Mouse (Mus musculus) ES-E14 (cell line): ENCODE results near the gene Klf6. TPM values are rescaled to one million over a fixed set of nuclear protein-coding genes. Genes with fewer than 3 reads are reported as not detected.

Source experiments
- DNase-seq: peaks from one replicate; pipeline ENCODE4 v3.0.0-alpha.2; 2013; ENCODE audit warnings: low read depth, low spot score
- H3K27ac ChIP-seq: 2 replicates; pipeline ENCODE4 v1.5.1; 2012; ENCODE audit warnings: low read depth, mild to moderate bottlenecking, low read length, moderate library complexity, mixed read lengths; ENCODE audit not compliant: poor library complexity, insufficient read depth, severe bottlenecking
- H3K36me3 ChIP-seq: 2 replicates; pipeline ENCODE4 v1.6.1; 2012; ENCODE audit warnings: mild to moderate bottlenecking, low read length, moderate library complexity, mixed read lengths; ENCODE audit not compliant: control insufficient read depth, poor library complexity, insufficient read depth, severe bottlenecking
- H3K4me1 ChIP-seq, 2 experiments: fragments of 150-350 bp in 1 of 2; sonication (generic) in 1 of 2; 2 replicates each; pipeline ENCODE4 v1.6.1; 2012; ENCODE audit warnings: low read length in 2 of 2, mild to moderate bottlenecking in 1 of 2, mixed read lengths in 1 of 2; ENCODE audit not compliant: control insufficient read depth in 2 of 2, insufficient read depth in 2 of 2, poor library complexity in 1 of 2
- H3K4me3 ChIP-seq, 2 experiments: fragments of 150-350 bp in 1 of 2; sonication (generic) in 1 of 2; 2 replicates each; pipeline ENCODE4 v1.5.1; 2012; ENCODE audit warnings: low read length in 2 of 2, low read depth in 1 of 2, mild to moderate bottlenecking in 1 of 2, mixed read lengths in 1 of 2; ENCODE audit not compliant: insufficient read depth in 1 of 2, poor library complexity in 1 of 2, severe bottlenecking in 1 of 2
- H3K9ac ChIP-seq: 2 replicates; pipeline ENCODE4 v1.6.1; 2012; ENCODE audit warnings: low read depth, mild to moderate bottlenecking, low read length, mixed read lengths; ENCODE audit not compliant: poor library complexity, insufficient read depth, severe bottlenecking
- H3K9me3 ChIP-seq: fragments of 150-350 bp; sonication (generic); 2 replicates; pipeline ENCODE4 v1.6.1; 2012; ENCODE audit warnings: low read depth, mild to moderate bottlenecking, low read length; ENCODE audit not compliant: control insufficient read depth, insufficient read depth
- CHD2 ChIP-seq: IDR thresholded peaks from 2 replicates; pipeline ENCODE4 v1.6.1; 2014; ENCODE audit warnings: mild to moderate bottlenecking, low read depth, low read length, inconsistent platforms
- HCFC1 ChIP-seq: IDR thresholded peaks from 2 replicates; pipeline ENCODE4 v1.6.1; 2012; ENCODE audit warnings: low read length, inconsistent platforms, borderline replicate concordance; ENCODE audit not compliant: insufficient read depth
- MAFK ChIP-seq: IDR thresholded peaks from 2 replicates; pipeline ENCODE4 v1.6.1; 2014; ENCODE audit warnings: mild to moderate bottlenecking, low read depth, low read length, inconsistent platforms; ENCODE audit not compliant: insufficient read depth
- ZC3H11A ChIP-seq: IDR thresholded peaks from 2 replicates; pipeline ENCODE4 v1.6.1; 2012; ENCODE audit warnings: low read depth, mild to moderate bottlenecking, inconsistent platforms, low read length, borderline replicate concordance
- ZNF384 ChIP-seq: IDR thresholded peaks from 2 replicates; pipeline ENCODE4 v1.6.1; 2012; ENCODE audit warnings: low read depth, low read length, inconsistent platforms
- in situ Hi-C, 2 experiments: fragments of 600-800 bp; cut with MboI; formaldehyde crosslinking; loops; one replicate each; pipeline ENCODE4 v1.15.1; 2025; ENCODE audit warnings: low sequenced_read_pairs in 2 of 2, inconsistent platforms in 1 of 2; ENCODE audit not compliant: unreplicated experiment in 2 of 2
- total RNA-seq: library from RNA; depleted of rRNA; stranded (reverse); fragments of 300-350 nt; gene quantifications from 2 replicates; pipeline ENCODE4 v1.2.3, GENCODE M21; 2012

The Klf6 gene
- total RNA-seq, 1 experiment: 53.8 TPM

DNA sequence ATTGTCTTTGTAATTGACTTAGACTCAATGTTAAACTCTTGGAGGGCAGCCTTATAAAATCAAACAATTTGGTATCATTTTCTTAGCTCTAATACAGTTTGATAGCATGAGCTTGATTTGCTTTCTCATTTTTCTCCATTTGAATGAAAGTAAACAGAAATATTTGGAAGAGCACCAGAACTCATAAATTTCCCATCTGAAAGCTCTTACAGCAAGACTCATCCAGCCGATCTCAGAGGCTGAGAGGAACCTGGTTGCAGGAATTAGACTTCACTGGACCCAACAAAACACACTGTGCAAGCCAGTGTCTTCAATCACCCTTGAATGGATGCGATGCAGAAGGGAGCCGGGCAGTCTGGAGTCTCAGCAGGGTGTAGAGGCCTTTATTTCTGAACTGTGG, 34.6 kb downstream of the Klf6 start:
- no peak overlapping the region for H3K27ac ChIP-seq
- no peak for TF ChIP-seq MAFK
- no peak for TF ChIP-seq ZC3H11A
- TF ChIP-seq CHD2: no peak
- no peak for TF ChIP-seq ZNF384
- no peak for TF ChIP-seq HCFC1
- in situ Hi-C loops: no loop called here
- H3K4me3 ChIP-seq: no peak overlapping the region
- no peaks in the 10 kb centered on the region for H3K36me3 ChIP-seq
- H3K4me1 ChIP-seq: peaks cover 0 to 4% of the 10 kb centered on the region in 2 experiments; a peak in 3 of 4 replicates
- DNase-seq: no peak
- no peaks in the 10 kb centered on the region; the same call in 1 of the 2 replicates for H3K9me3 ChIP-seq
- H3K9ac ChIP-seq: no peak overlapping the region

GRCm38 (mm10) chr13:5897176-5897959, 36.1 kb downstream of the Klf6 start:
- H3K9me3 ChIP-seq: no peaks in the 10 kb centered on the region; the same call in 1 of the 2 replicates
- in situ Hi-C loops: no loop called here
- no peak for DNase-seq
- H3K36me3 ChIP-seq: no peaks in the 10 kb centered on the region
- TF ChIP-seq HCFC1: no peak
- no peak overlapping the region for H3K4me3 ChIP-seq
- no peak overlapping the region for H3K9ac ChIP-seq
- no peak overlapping the region for H3K27ac ChIP-seq
- peaks cover 0 to 4% of the 10 kb centered on the region in 2 experiments; a peak in 3 of 4 replicates for H3K4me1 ChIP-seq

DNA sequence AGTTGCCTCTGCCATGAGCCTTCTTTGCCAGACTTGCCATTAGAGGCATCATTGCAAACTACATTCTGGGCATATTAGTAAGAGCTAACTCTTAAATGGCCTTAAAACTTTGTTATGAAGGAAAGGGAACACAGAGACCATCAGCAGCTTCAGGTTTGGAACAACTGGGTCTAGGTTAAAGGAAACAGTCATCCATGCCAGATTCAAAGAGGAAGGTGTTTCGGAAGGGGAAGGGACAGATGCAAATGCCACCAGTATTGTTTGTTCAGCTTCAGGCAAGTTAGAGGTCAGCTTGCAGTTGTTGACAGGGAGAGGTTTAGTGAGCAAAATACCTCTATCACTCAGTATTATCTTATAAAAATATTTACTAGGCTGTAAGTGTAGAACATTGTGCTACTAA, 37.7 kb downstream of the Klf6 start:
- Histone ChIP-seq H3K36me3 (no peaks in the 10 kb centered on the region), H3K27ac (no peak overlapping the region), H3K9ac (no peak overlapping the region), H3K4me1 (peaks cover 0 to 4% of the 10 kb centered on the region in 2 experiments; a peak in 3 of 4 replicates), H3K9me3 (no peaks in the 10 kb centered on the region; the same call in 1 of the 2 replicates), H3K4me3 (no peak overlapping the region)
- in situ Hi-C loops: no loop called here
- no peak for DNase-seq
- TF ChIP-seq HCFC1 (no peak), ZNF384 (no peak), ZC3H11A (no peak), CHD2 (no peak), MAFK (no peak)

GRCm38 (mm10) chr13:5899641-5900040, 38.4 kb downstream of the Klf6 start:
- H3K4me3 ChIP-seq: no peak overlapping the region
- no peak overlapping the region for H3K9ac ChIP-seq
- TF ChIP-seq ZC3H11A: no peak
- TF ChIP-seq ZNF384: no peak
- no peak for TF ChIP-seq HCFC1
- TF ChIP-seq MAFK: no peak
- no peak for TF ChIP-seq CHD2
- H3K27ac ChIP-seq: no peak overlapping the region
- H3K9me3 ChIP-seq: no peaks in the 10 kb centered on the region; the same call in 1 of the 2 replicates
- no peaks in the 10 kb centered on the region for H3K36me3 ChIP-seq
- no peak for DNase-seq
- H3K4me1 ChIP-seq: peaks cover 0 to 4% of the 10 kb centered on the region in 2 experiments; a peak in 3 of 4 replicates
- in situ Hi-C loops: no loop called here

GRCm38 (mm10) chr13:5913201-5913600, 51.9 kb downstream of the Klf6 start:
- no peak overlapping the region for H3K27ac ChIP-seq
- no peak overlapping the region for H3K4me3 ChIP-seq
- in situ Hi-C loops: no loop called here
- TF ChIP-seq ZC3H11A (no peak), MAFK (no peak), ZNF384 (no peak), CHD2 (no peak), HCFC1 (no peak)
- H3K9ac ChIP-seq: no peak overlapping the region
- no peaks in the 10 kb centered on the region for H3K4me1 ChIP-seq
- no peaks in the 10 kb centered on the region for H3K9me3 ChIP-seq
- no peak for DNase-seq
- H3K36me3 ChIP-seq: no peaks in the 10 kb centered on the region
